Mouse (Mus musculus) lung, adult 2 months (tissue): ENCODE results near the gene Olfr105-ps. TPM values are rescaled to one million over a fixed set of nuclear protein-coding genes. Genes with fewer than 3 reads are reported as not detected.

Experiments used
- DNase-seq: peaks from one replicate; pipeline ENCODE4 v3.0.0; 2022
- H3K4me1 ChIP-seq: fragments of 200-500 bp; 2 replicates; pipeline ENCODE4 v1.6.1; 2011; ENCODE audit warnings: low read length; ENCODE audit not compliant: control insufficient read depth, insufficient read depth
- H3K4me3 ChIP-seq: fragments of 200-500 bp; replicated peaks from 2 replicates; pipeline ENCODE3; 2011; ENCODE audit warnings: low read depth, mild to moderate bottlenecking, control low read depth, low read length; ENCODE audit errors: extremely low read depth
- CTCF ChIP-seq: fragments of 200-500 bp; IDR thresholded peaks from 2 replicates; pipeline ENCODE4 v1.5.1; 2011; ENCODE audit warnings: mild to moderate bottlenecking, low read length, control low read depth; ENCODE audit not compliant: insufficient read depth
- POLR2A ChIP-seq: fragments of 200-500 bp; IDR thresholded peaks from 2 replicates; pipeline ENCODE4 v1.6.1; 2011; ENCODE audit warnings: low read depth, mild to moderate bottlenecking, control low read depth, low read length, borderline replicate concordance; ENCODE audit errors: extremely low read depth
- WGBS: fragments of 180-500 bp; shearing (Covaris S2); methylation state at CpG from one replicate; pipeline ENCODE4 v1.1.7; 2018; 5-methylcytosine and 5-hydroxymethylcytosine counted together
- polyA plus RNA-seq: library from polyadenylated mRNA; depleted of rRNA; stranded (reverse); fragments of >200 nt; gene quantifications from 2 replicates; pipeline ENCODE4 v1.2.3, GENCODE M21; 2012; rRNA removed

Gene Olfr105-ps
- polyA plus RNA-seq, result not detected in 2 replicates

DNA sequence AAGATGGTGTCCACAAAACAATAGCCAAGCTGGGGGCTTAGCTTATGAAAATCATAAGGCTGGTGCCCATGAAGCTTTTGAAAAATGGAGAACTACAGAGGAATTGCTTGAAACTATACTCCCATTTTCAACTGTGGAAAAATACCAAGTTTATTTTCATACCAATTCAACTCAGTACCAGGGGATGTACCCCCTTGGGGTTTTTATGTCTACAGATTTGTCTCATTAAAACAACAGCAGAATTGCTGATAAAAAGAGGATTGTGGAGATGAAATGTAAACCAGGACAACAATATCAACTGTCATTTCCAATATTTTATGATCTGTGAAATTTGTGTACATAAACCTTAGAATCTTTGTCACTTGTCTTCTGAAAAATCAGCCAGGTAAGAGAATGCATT is at the start of gene Olfr105-ps:
Gene Olfr105-ps, plus strand, starts transcription at position 301 of the 400 bp plus-strand sequence.
- Histone ChIP-seq H3K4me3 (no peak within 1 kb of the TSS), H3K4me1 (no peaks in the 10 kb centered on the region)
- TF ChIP-seq CTCF (no peak), POLR2A (no peak)
- no peak for DNase-seq

DNA sequence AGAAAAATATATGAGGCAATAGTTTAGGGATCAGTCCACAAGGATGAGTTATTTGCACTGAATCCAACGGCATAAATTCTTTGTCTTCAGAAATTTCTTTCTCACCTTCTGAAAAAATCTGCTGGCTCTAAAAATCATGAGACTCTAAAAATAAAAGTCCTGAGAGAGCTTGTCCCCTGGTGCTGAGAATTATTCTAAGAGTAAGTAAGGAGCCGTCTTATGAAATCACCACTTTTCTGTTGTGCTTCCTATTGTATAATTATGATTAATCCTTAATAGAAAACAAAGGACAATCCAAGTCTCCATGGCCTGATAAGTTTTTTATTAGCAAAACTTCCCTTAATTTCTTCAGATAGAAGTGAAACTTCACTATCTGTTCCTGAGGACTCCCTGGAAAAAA is 39.2 kb upstream of the Olfr105-ps start, which contains the start of gene Olfr103:
Gene Olfr103, minus strand, starts transcription at position 101 of the 400 bp plus-strand sequence.
- DNase-seq, result no peak
- WGBS, result 86% methylated on average over 2 of the region's 2 CpGs
- no peaks in the 10 kb centered on the region for H3K4me1 ChIP-seq
- TF ChIP-seq CTCF (no peak), POLR2A (no peak)
- H3K4me3 ChIP-seq, result no peak within 1 kb of the TSS

DNA sequence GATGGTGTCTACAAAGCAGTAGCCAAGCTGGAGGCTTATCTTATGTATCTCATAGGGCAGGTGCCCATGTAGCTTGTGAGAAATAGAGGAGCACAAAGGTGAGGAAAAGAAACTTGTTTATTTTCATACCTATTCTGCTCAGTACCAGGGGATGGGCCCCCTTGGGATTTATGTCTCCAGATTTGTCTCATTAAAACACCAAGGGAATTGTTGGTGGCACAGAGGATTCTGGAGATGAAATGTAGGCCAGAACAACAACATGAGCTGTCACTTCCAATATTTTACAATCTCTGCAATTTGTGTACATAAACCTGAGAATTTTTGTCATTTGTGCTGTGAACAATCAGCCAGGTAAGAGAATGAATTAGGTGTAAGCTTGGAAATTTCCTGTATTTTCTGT is 19.6 kb upstream of the Olfr105-ps start, which contains the start of gene Olfr104-ps:
Gene Olfr104-ps, plus strand, starts transcription at position 301 of the 400 bp plus-strand sequence.
- no peak within 1 kb of the TSS for H3K4me3 ChIP-seq

DNA sequence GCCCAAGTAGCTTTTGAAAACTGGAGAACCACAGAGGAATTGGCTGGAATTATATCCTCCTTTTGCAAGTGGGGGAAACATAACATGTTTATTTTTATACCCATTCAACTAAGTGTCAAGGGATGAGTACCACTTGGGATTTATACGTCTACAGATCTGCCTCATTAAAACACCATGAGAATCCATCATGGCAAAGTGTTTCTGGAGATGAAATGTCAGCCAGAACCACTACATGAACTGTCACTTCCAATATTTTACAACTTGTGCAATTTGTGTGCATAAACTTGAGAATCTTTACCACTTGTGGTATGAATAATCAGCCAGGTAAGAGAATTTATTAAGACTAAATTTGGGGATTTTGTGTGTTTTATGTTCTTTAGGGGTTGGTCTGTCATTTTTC is 11.3 kb downstream of the Olfr105-ps start, which contains the start of gene Olfr106-ps:
Gene Olfr106-ps, plus strand, starts transcription at position 301 of the 400 bp plus-strand sequence.
- WGBS, result 33% methylated on average over 1 of the region's 1 CpGs
- Histone ChIP-seq H3K4me3 (no peak within 1 kb of the TSS), H3K4me1 (no peaks in the 10 kb centered on the region)
- TF ChIP-seq CTCF, result no peak
- TF ChIP-seq POLR2A, result no peak
- DNase-seq, result no peak

More for the DNA sequence above, 19.6 kb upstream of the Olfr105-ps start, which contains the start of gene Olfr104-ps:
- TF ChIP-seq POLR2A, result no peak
- no peak for TF ChIP-seq CTCF
- DNase-seq, result no peak
- H3K4me1 ChIP-seq, result no peaks in the 10 kb centered on the region

DNA sequence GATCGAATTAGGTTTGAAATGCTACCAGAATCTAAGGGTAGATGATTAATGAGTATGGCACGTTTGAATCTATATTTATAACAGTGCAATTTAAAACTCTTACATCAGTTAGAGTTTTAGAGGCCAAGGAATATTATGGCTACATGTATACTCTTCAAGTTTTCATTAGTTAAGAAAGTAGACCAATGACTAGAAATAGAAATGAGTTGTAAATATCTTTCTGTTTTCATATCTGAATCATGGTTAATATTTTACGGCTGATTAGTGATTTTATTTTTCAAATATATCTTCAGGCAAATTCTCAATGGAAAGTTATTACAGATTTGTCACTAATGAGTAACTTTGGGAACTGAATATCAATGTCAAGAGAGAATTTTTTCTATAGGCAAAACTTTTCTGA is 20.1 kb downstream of the Olfr105-ps start, which contains the start of gene Olfr107:
Gene Olfr107, plus strand, starts transcription at position 301 of the 400 bp plus-strand sequence.
- no peak for DNase-seq
- no peak for TF ChIP-seq POLR2A
- no peak for TF ChIP-seq CTCF
- 66% methylated on average over 3 of the region's 3 CpGs for WGBS
- no peak within 1 kb of the TSS for H3K4me3 ChIP-seq
- H3K4me1 ChIP-seq, result no peaks in the 10 kb centered on the region

DNA sequence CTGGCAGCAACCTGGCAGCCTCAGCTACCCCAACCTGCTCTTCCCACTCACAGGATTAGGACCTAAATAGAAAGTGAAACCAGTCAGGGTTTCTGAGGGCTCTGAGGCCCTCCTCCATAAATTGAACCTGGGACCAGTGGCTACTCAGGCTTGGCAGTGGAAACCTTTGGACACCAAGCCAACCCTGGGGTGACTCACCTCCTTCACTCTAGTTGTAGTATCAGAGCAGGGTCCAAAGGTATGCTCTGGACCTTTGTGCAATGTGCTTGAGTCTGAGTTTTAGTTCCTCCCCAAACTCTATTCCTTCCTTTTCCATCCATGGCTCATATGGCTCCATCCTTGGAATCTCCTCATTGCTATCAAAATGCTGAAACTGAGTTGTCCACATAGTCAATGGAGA is 34.5 kb downstream of the Olfr105-ps start:
- DNase-seq, result no peak
- TF ChIP-seq CTCF (no peak), POLR2A (no peak)

More for the DNA sequence above, 34.5 kb downstream of the Olfr105-ps start:
- no peak overlapping the region for H3K4me3 ChIP-seq
- no peaks in the 10 kb centered on the region for H3K4me1 ChIP-seq

Other genes starting within 250 kb of the Olfr105-ps start
- gene Olfr93, start 217.5 kb upstream of the Olfr105-ps start, polyA plus RNA-seq, result not detected in 2 replicates
- not detected in 2 replicates for gene Ubd, start 185.1 kb upstream of the Olfr105-ps start, polyA plus RNA-seq
- gene Olfr94, start 178.0 kb upstream of the Olfr105-ps start, polyA plus RNA-seq, result not detected in 2 replicates
- not detected in 2 replicates for gene Olfr95, start 165.9 kb upstream of the Olfr105-ps start, polyA plus RNA-seq
- not detected in 2 replicates for gene Olfr96, start 158.9 kb upstream of the Olfr105-ps start, polyA plus RNA-seq
- gene Olfr97, start 141.7 kb upstream of the Olfr105-ps start, polyA plus RNA-seq, result not detected in 2 replicates
- not detected in 2 replicates for gene Olfr98, start 115.3 kb upstream of the Olfr105-ps start, polyA plus RNA-seq
- gene H2-M3, start 108.8 kb upstream of the Olfr105-ps start, polyA plus RNA-seq, result 14.5 and 14.6 TPM in 2 replicates
- gene Olfr99, start 95.6 kb upstream of the Olfr105-ps start, polyA plus RNA-seq, result not detected in 2 replicates
- gene Olfr101, start 74.7 kb upstream of the Olfr105-ps start, polyA plus RNA-seq, result not detected in 2 replicates
- not detected in 2 replicates for gene Olfr102, start 62.0 kb upstream of the Olfr105-ps start, polyA plus RNA-seq
- not detected in 2 replicates for gene Olfr103, start 39.3 kb upstream of the Olfr105-ps start, polyA plus RNA-seq
- not detected in 2 replicates for gene Olfr104-ps, start 19.5 kb upstream of the Olfr105-ps start, polyA plus RNA-seq
- not detected in 2 replicates for gene Olfr106-ps, start 11.4 kb downstream of the Olfr105-ps start, polyA plus RNA-seq
- gene Olfr107, start 20.2 kb downstream of the Olfr105-ps start, polyA plus RNA-seq, result not detected in 2 replicates
- gene Olfr108, start 66.4 kb downstream of the Olfr105-ps start, polyA plus RNA-seq, result not detected in 2 replicates
- not detected in 2 replicates for gene Olfr109, start 79.9 kb downstream of the Olfr105-ps start, polyA plus RNA-seq
- 0.28 and 0.63 TPM in 2 replicates for gene H2-M2, start 104.5 kb downstream of the Olfr105-ps start, polyA plus RNA-seq
- 0.07 TPM in 1 of 2 replicates, not detected in the other for gene Olfr110, start 113.4 kb downstream of the Olfr105-ps start, polyA plus RNA-seq
- gene Olfr111, start 129.0 kb downstream of the Olfr105-ps start, polyA plus RNA-seq, result 0.07 and 0.21 TPM in 2 replicates
- gene Olfr112, start 190.4 kb downstream of the Olfr105-ps start, polyA plus RNA-seq, result not detected in 2 replicates
- not detected in 2 replicates for gene Olfr113, start 198.6 kb downstream of the Olfr105-ps start, polyA plus RNA-seq
- not detected in 2 replicates for gene Olfr114, start 213.7 kb downstream of the Olfr105-ps start, polyA plus RNA-seq
- gene Olfr115, start 248.1 kb downstream of the Olfr105-ps start, polyA plus RNA-seq, result not detected in 2 replicates
- gene Olfr116, start 248.2 kb downstream of the Olfr105-ps start, polyA plus RNA-seq, result not detected in 2 replicates